Mouse (Mus musculus) telencephalon, adult 2 months (tissue): ENCODE measurements around the gene Ndufv3.

Source experiments
- DNase-seq: peaks from one replicate; pipeline ENCODE4 v3.0.0-alpha.2; 2011; ENCODE audit warnings: low read depth, low spot score

Ndufv3 gene

GRCm38 (mm10) chr17:31556253-31556652 is 36.3 kb downstream of the Ndufv3 start:
- no peak for DNase-seq

GRCm38 (mm10) chr17:31557124-31557880 is 37.4 kb downstream of the Ndufv3 start:
- DNase-seq = no peak

GRCm38 (mm10) chr17:31557947-31558542 is 38.1 kb downstream of the Ndufv3 start:
- DNase-seq = no peak

- DNase-seq = no peak
These were observed 39.3 kb downstream of the Ndufv3 start for GRCm38 (mm10) chr17:31559021-31559789.

- DNase-seq = no peak
These were observed 43.7 kb downstream of the Ndufv3 start for GRCm38 (mm10) chr17:31563632-31564014.

- DNase-seq = peak; percentile 99
These were observed 44.3 kb downstream of the Ndufv3 start, which contains the start of gene Pknox1 for GRCm38 (mm10) chr17:31564015-31564857. TSS of gene Pknox1 (plus strand) at chr17:31564734.

GRCm38 (mm10) chr17:31564858-31565140 is 44.9 kb downstream of the Ndufv3 start:
- DNase-seq = no peak

- DNase-seq = no peak
These were observed 45.5 kb downstream of the Ndufv3 start for GRCm38 (mm10) chr17:31565141-31566056.

GRCm38 (mm10) chr17:31566276-31566675 is 46.4 kb downstream of the Ndufv3 start:
- no peak for DNase-seq

GRCm38 (mm10) chr17:31569756-31570155 is 49.8 kb downstream of the Ndufv3 start:
- no peak for DNase-seq

GRCm38 (mm10) chr17:31570321-31570925 is 50.5 kb downstream of the Ndufv3 start:
- peak; percentile 70 for DNase-seq

GRCm38 (mm10) chr17:31571689-31572088 is 51.8 kb downstream of the Ndufv3 start:
- DNase-seq = no peak

- DNase-seq = no peak
These were observed 54.7 kb downstream of the Ndufv3 start for GRCm38 (mm10) chr17:31574662-31575061.

GRCm38 (mm10) chr17:31576394-31577175 is 56.7 kb downstream of the Ndufv3 start:
- DNase-seq = no peak

GRCm38 (mm10) chr17:31580344-31580743 is 60.4 kb downstream of the Ndufv3 start:
- DNase-seq = no peak
